Mouse (Mus musculus): ENCODE measurements around the gene Gm13695.
"Not testable (repeated sequence)": the region's sequence is repeated elsewhere in the genome, so short reads cannot be mapped to it uniquely, and the experiment has no call there.

DNA sequence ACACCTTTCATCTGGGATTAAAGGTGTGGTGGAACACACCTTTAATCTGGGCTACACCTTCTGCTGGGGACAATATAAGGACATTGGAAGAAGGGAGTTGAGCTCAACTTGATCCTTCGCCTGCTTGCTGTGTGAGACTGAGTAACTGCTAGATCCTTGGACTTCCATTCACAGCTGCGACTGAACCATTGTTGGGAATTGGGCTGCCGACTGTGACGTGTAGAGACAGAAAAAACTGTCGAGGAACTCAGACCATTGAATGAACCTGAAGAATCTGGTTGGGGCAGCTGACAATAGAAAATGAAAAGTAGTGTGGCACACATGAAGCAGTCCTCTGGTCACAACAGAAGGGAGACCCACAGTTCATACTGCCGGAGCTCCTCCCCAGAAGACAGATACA, 5.7 kb downstream of the Gm13695 start, which contains the start of gene Gm13696:
- TF ChIP-seq CTCF (IDR thresholded peaks at IDR 0.05; ENCODE audit: extremely low read depth, insufficient read length, insufficient replicate concordance, low read depth, low read length); POLR2A (IDR thresholded peaks at IDR 0.05; ENCODE audit: low read depth, low read length): not testable (repeated sequence)
